Mouse (Mus musculus): ENCODE results near the gene Masp1. TPM values are rescaled to one million over a fixed set of nuclear protein-coding genes. Genes with fewer than 3 reads are reported as not detected.

Gene Masp1
- polyA plus RNA-seq, 1 experiment: 14.2 TPM

- Histone ChIP-seq H3K4me3 (ENCODE audit: insufficient read depth, low read length) (no peak overlapping the region), H3K4me1 (ENCODE audit: control insufficient read depth, insufficient read depth, low read length) (no peaks in the 10 kb centered on the region), H3K27ac (ENCODE audit: insufficient read depth, low read length) (no peak overlapping the region)
- TF ChIP-seq CTCF (IDR thresholded peaks at IDR 0.05; ENCODE audit: extremely low read depth, insufficient read depth, low read length) (no peak), POLR2A (IDR thresholded peaks at IDR 0.05; ENCODE audit: extremely low read depth, insufficient read depth, low read length) (no peak)
These were observed 101.0 kb downstream of the Masp1 start for GRCm38 (mm10) chr16:23419565-23420085.

GRCm38 (mm10) chr16:23417456-23418240 is 103.0 kb downstream of the Masp1 start:
- Histone ChIP-seq H3K4me1 (ENCODE audit: control insufficient read depth, insufficient read depth, low read length) (no peaks in the 10 kb centered on the region), H3K4me3 (ENCODE audit: insufficient read depth, low read length) (no peak overlapping the region), H3K27ac (ENCODE audit: insufficient read depth, low read length) (no peak overlapping the region)
- no peak for TF ChIP-seq POLR2A (IDR thresholded peaks at IDR 0.05; ENCODE audit: extremely low read depth, insufficient read depth, low read length)

- no peak overlapping the region for H3K4me3 ChIP-seq (ENCODE audit: insufficient read depth, low read length)
- no peak overlapping the region for H3K27ac ChIP-seq (ENCODE audit: insufficient read depth, low read length)
- TF ChIP-seq POLR2A (IDR thresholded peaks at IDR 0.05; ENCODE audit: extremely low read depth, insufficient read depth, low read length): no peak
- TF ChIP-seq CTCF (IDR thresholded peaks at IDR 0.05; ENCODE audit: extremely low read depth, insufficient read depth, low read length): no peak
These were observed 103.8 kb downstream of the Masp1 start for GRCm38 (mm10) chr16:23416657-23417293.

GRCm38 (mm10) chr16:23416261-23416656 is 104.4 kb downstream of the Masp1 start:
- Histone ChIP-seq H3K4me1 (ENCODE audit: control insufficient read depth, insufficient read depth, low read length) (no peaks in the 10 kb centered on the region), H3K4me3 (ENCODE audit: insufficient read depth, low read length) (no peak overlapping the region), H3K27ac (ENCODE audit: insufficient read depth, low read length) (no peak overlapping the region)
- TF ChIP-seq CTCF (IDR thresholded peaks at IDR 0.05; ENCODE audit: extremely low read depth, insufficient read depth, low read length): no peak
- no peak for TF ChIP-seq POLR2A (IDR thresholded peaks at IDR 0.05; ENCODE audit: extremely low read depth, insufficient read depth, low read length)

More at GRCm38 (mm10) chr16:23416657-23417293, 103.8 kb downstream of the Masp1 start:
- no peaks in the 10 kb centered on the region for H3K4me1 ChIP-seq (ENCODE audit: control insufficient read depth, insufficient read depth, low read length)

GRCm38 (mm10) chr16:23412930-23413329 is 107.7 kb downstream of the Masp1 start:
- TF ChIP-seq POLR2A (IDR thresholded peaks at IDR 0.05; ENCODE audit: extremely low read depth, insufficient read depth, low read length) (no peak), CTCF (IDR thresholded peaks at IDR 0.05; ENCODE audit: extremely low read depth, insufficient read depth, low read length) (no peak)
- Histone ChIP-seq H3K4me1 (ENCODE audit: control insufficient read depth, insufficient read depth, low read length) (no peaks in the 10 kb centered on the region), H3K27ac (ENCODE audit: insufficient read depth, low read length) (no peak overlapping the region), H3K4me3 (ENCODE audit: insufficient read depth, low read length) (no peak overlapping the region)

GRCm38 (mm10) chr16:23403008-23403755 is 117.4 kb downstream of the Masp1 start:
- no peak overlapping the region for H3K27ac ChIP-seq (ENCODE audit: insufficient read depth, low read length)
- TF ChIP-seq POLR2A (IDR thresholded peaks at IDR 0.05; ENCODE audit: extremely low read depth, insufficient read depth, low read length) (no peak), CTCF (IDR thresholded peaks at IDR 0.05; ENCODE audit: extremely low read depth, insufficient read depth, low read length) (peak; percentile 72)
- H3K4me1 ChIP-seq (ENCODE audit: control insufficient read depth, insufficient read depth, low read length): no peaks in the 10 kb centered on the region
- no peak overlapping the region for H3K4me3 ChIP-seq (ENCODE audit: insufficient read depth, low read length)

GRCm38 (mm10) chr16:23401959-23402358 is 118.7 kb downstream of the Masp1 start:
- no peak overlapping the region for H3K27ac ChIP-seq (ENCODE audit: insufficient read depth, low read length)
- TF ChIP-seq CTCF (IDR thresholded peaks at IDR 0.05; ENCODE audit: extremely low read depth, insufficient read depth, low read length): no peak
- no peak for TF ChIP-seq POLR2A (IDR thresholded peaks at IDR 0.05; ENCODE audit: extremely low read depth, insufficient read depth, low read length)

GRCm38 (mm10) chr16:23401463-23401862 is 119.2 kb downstream of the Masp1 start:
- TF ChIP-seq CTCF (IDR thresholded peaks at IDR 0.05; ENCODE audit: extremely low read depth, insufficient read depth, low read length) (no peak), POLR2A (IDR thresholded peaks at IDR 0.05; ENCODE audit: extremely low read depth, insufficient read depth, low read length) (no peak)
- no peak overlapping the region for H3K27ac ChIP-seq (ENCODE audit: insufficient read depth, low read length)
- no peaks in the 10 kb centered on the region for H3K4me1 ChIP-seq (ENCODE audit: control insufficient read depth, insufficient read depth, low read length)
- H3K4me3 ChIP-seq (ENCODE audit: insufficient read depth, low read length): no peak overlapping the region

More at GRCm38 (mm10) chr16:23401959-23402358, 118.7 kb downstream of the Masp1 start:
- no peaks in the 10 kb centered on the region for H3K4me1 ChIP-seq (ENCODE audit: control insufficient read depth, insufficient read depth, low read length)
- H3K4me3 ChIP-seq (ENCODE audit: insufficient read depth, low read length): no peak overlapping the region

Other genes with a start within 250 kb of the Masp1 start
- 0.25 and 0.38 TPM in 2 replicates for gene Rtp1, start 91.7 kb downstream of the Masp1 start, polyA plus RNA-seq (2012; rRNA removed)
- 7.4 and 9.8 TPM in 2 replicates for gene Rtp4, start 524 bp downstream of the Masp1 start, polyA plus RNA-seq (2012; rRNA removed)